Mouse (Mus musculus) adrenal gland, postnatal 4 days (tissue): ENCODE results near the gene Cntnap2. TPM values are rescaled to one million over a fixed set of nuclear protein-coding genes. Genes with fewer than 3 reads are reported as not detected.
"Not testable (repeated sequence)": the region's sequence is repeated elsewhere in the genome, so short reads cannot be mapped to it uniquely, and the experiment has no call there.

Source experiments
- DNase-seq, 2 experiments: peaks; one replicate each; pipeline ENCODE4 v3.0.0; 2021 to 2022; ENCODE audit warnings: low spot score in 2 of 2, mixed read lengths in 2 of 2
- total RNA-seq, 2 experiments: library from RNA; stranded (reverse); gene quantifications; 2 replicates each; pipeline ENCODE4 v1.2.3; 2021

Cntnap2 gene
- total RNA-seq, 2 experiments from 2014 or later, result 4.9 to 5.3 TPM

- not testable (repeated sequence) for DNase-seq
Observed at GRCm38 (mm10) chr6:47286247-47286967, 2227.2 kb downstream of the Cntnap2 start.

- no peak for DNase-seq
Observed at GRCm38 (mm10) chr6:47287722-47288121, 2228.6 kb downstream of the Cntnap2 start.

GRCm38 (mm10) chr6:47291973-47292372 is 2232.8 kb downstream of the Cntnap2 start:
- no peak for DNase-seq

- DNase-seq, result no peak
Observed at GRCm38 (mm10) chr6:47292437-47292836, 2233.3 kb downstream of the Cntnap2 start.

GRCm38 (mm10) chr6:47294433-47294832 is 2235.3 kb downstream of the Cntnap2 start:
- DNase-seq, result no peak

GRCm38 (mm10) chr6:47304848-47305490 is 2245.8 kb downstream of the Cntnap2 start:
- DNase-seq, result no peak

- DNase-seq, result no peak
Observed at GRCm38 (mm10) chr6:47306065-47306798, 2247.1 kb downstream of the Cntnap2 start.

- no peak for DNase-seq
Observed at GRCm38 (mm10) chr6:47306954-47307353, 2247.8 kb downstream of the Cntnap2 start.

GRCm38 (mm10) chr6:47314507-47315334 is 2255.6 kb downstream of the Cntnap2 start:
- no peak for DNase-seq

GRCm38 (mm10) chr6:47315454-47315853 is 2256.3 kb downstream of the Cntnap2 start:
- no peak for DNase-seq

- DNase-seq, result no peak
Observed at GRCm38 (mm10) chr6:47317253-47317652, 2258.1 kb downstream of the Cntnap2 start.

- DNase-seq, result no peak
Observed at GRCm38 (mm10) chr6:47318705-47319104, 2259.5 kb downstream of the Cntnap2 start.

GRCm38 (mm10) chr6:47319309-47319983 is 2260.3 kb downstream of the Cntnap2 start:
- no peak for DNase-seq

GRCm38 (mm10) chr6:47323169-47323835 is 2264.1 kb downstream of the Cntnap2 start:
- no peak for DNase-seq

- no peak for DNase-seq
Observed at GRCm38 (mm10) chr6:47323886-47324285, 2264.7 kb downstream of the Cntnap2 start.

GRCm38 (mm10) chr6:47328281-47328680 is 2269.1 kb downstream of the Cntnap2 start:
- DNase-seq, result no peak

- DNase-seq, result no peak
Observed at GRCm38 (mm10) chr6:47329212-47329611, 2270.1 kb downstream of the Cntnap2 start.

- no peak for DNase-seq
Observed at GRCm38 (mm10) chr6:47333016-47333415, 2273.9 kb downstream of the Cntnap2 start.

GRCm38 (mm10) chr6:47334377-47334776 is 2275.2 kb downstream of the Cntnap2 start:
- DNase-seq, result no peak

- DNase-seq, result no peak
Observed at GRCm38 (mm10) chr6:47337300-47337699, 2278.1 kb downstream of the Cntnap2 start.
